Mouse (Mus musculus): Measurements from ENCODE around the gene Azi2.

GRCm38 (mm10) chr9:118034990-118035389 is 5.3 kb upstream of the Azi2 start:
- no peak for TF ChIP-seq MAFK (IDR thresholded peaks at IDR 0.05; ENCODE audit: insufficient read depth, low read depth, low read length)
- TF ChIP-seq HCFC1 (IDR thresholded peaks at IDR 0.05; ENCODE audit: borderline replicate concordance, insufficient read depth, low read length), result no peak

Data from ES-E14 (cell line).